Comparison of ENCODE assay signal across 8 mouse cellular contexts in the genomic region with DNA sequence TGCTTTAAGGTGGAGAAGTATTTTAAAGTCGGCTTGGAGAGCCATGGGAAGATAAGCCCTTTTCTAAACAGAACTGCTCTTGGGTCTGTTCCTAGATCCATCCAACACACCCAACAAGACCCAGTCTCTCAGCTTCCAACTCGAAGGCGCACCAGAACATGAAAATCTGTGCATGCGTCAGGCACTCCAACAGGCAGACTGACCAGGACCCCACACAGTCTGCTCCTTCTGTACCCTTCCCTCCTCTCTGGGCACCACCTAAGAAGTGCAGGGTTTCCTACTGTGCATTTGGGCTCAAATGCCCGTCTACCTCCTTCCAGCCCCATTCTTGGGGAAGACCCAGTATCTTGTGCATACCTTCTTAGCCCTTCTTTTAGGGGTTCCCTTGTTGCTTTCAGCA. TPM values are rescaled to one million over a fixed set of nuclear protein-coding genes. Genes with fewer than 3 reads are reported as not detected.
DNase-seq lines count a peak whose midpoint lies in the region; ATAC-seq and TF ChIP-seq lines count a peak whose summit lies in the region.

No protein-coding gene starts in this region.

- TF ChIP-seq CTCF in stomach, postnatal 0 days (IDR thresholded peaks at IDR 0.05; ENCODE audit: low read depth) = no peak

- H3K4me1 ChIP-seq in limb, embryonic 15.5 days = peaks cover 84% of the 10 kb centered on the region
- peaks cover 11% of the 10 kb centered on the region for H3K4me1 ChIP-seq in stomach, postnatal 0 days (replicated peaks; ENCODE audit: control insufficient read depth, insufficient read depth)

- peaks cover 30% of the 10 kb centered on the region for H3K36me3 ChIP-seq in limb, embryonic 15.5 days
- H3K36me3 ChIP-seq in stomach, postnatal 0 days (ENCODE audit: control insufficient read depth, insufficient read depth, low read length) = peaks cover 3% of the 10 kb centered on the region; the same call in 1 of the 2 replicates

- H3K27me3 ChIP-seq in limb, embryonic 15.5 days = no peaks in the 10 kb centered on the region
- no peaks in the 10 kb centered on the region for H3K27me3 ChIP-seq in stomach, postnatal 0 days (ENCODE audit: control insufficient read depth, insufficient read depth, low read length)

- H3K27ac ChIP-seq in limb, embryonic 15.5 days = peak overlapping the region; percentile 89
- H3K27ac ChIP-seq in stomach, postnatal 0 days (replicated peaks) = peak overlapping the region; percentile 69

- peak overlapping the region; percentile 64 for H3K9ac ChIP-seq in limb, embryonic 15.5 days
- H3K9ac ChIP-seq in stomach, postnatal 0 days (ENCODE audit: low read length) = peak overlapping the region; percentile 61

- DNase-seq in cerebellum, postnatal 36 days = peak; percentile 33 to 54
- DNase-seq in cerebellum, adult 11 months = no peak
- DNase-seq in right cerebral cortex, adult 2 months (ENCODE audit: low spot score in 2 of 2) = peak; percentile 22 to 35
- DNase-seq in right cerebral cortex, adult 18-20 months = no peak
- DNase-seq in stomach, postnatal 0 days (ENCODE audit: low spot score) = no peak
- DNase-seq in left cerebral cortex, adult 9 months (ENCODE audit: low spot score in 2 of 2) = no peak
- no peak for DNase-seq in testis, postnatal 10 days (ENCODE audit: low spot score)

- peak overlapping the region; percentile 63 for H3K4me3 ChIP-seq in limb, embryonic 15.5 days
- H3K4me3 ChIP-seq in stomach, postnatal 0 days (ENCODE audit: low read depth, low read length) = peak overlapping the region; percentile 47

- H3K9me3 ChIP-seq in limb, embryonic 15.5 days = no peaks in the 10 kb centered on the region
- H3K9me3 ChIP-seq in stomach, postnatal 0 days (ENCODE audit: control insufficient read depth, low read length) = no peaks in the 10 kb centered on the region

- peak overlapping the region; percentile 85 for H3K4me2 ChIP-seq in limb, embryonic 15.5 days
- H3K4me2 ChIP-seq in stomach, postnatal 0 days (replicated peaks; ENCODE audit: low read depth) = peak overlapping the region; percentile 61

- 34% methylated on average over 5 of the region's 5 CpGs for WGBS in limb, embryonic 15.5 days
- 27% methylated on average over 5 of the region's 5 CpGs for WGBS in stomach, postnatal 0 days

- no peak for TF ChIP-seq EP300 in stomach, postnatal 0 days (optimal IDR thresholded peaks at IDR 0.05)

- ATAC-seq in limb, embryonic 15.5 days (ENCODE audit: insufficient number of reproducible peaks, low FRiP score, low TSS enrichment, low read depth) = no peak
- ATAC-seq in stomach, postnatal 0 days (ENCODE audit: low FRiP score, low TSS enrichment) = no peak

RNA-seq across cellular contexts. Expression of a gene that starts 0.4 kb away (rescaled TPM):
- 28.9 and 58.2 TPM in 2 replicates for polyA plus RNA-seq in limb, embryonic 15.5 days (2015; fragmentation: Nextera tagmentation; extraction: Ambion mirVana)
- polyA plus RNA-seq in stomach, postnatal 0 days (2015; fragmentation: Nextera tagmentation; extraction: Ambion mirVana) = 12.0 and 27.5 TPM in 2 replicates

RNA-seq across cellular contexts. Expression of a gene that starts 0.5 kb away (rescaled TPM):
- 16.5 and 17.5 TPM in 2 replicates for polyA plus RNA-seq in limb, embryonic 15.5 days (2015; fragmentation: Nextera tagmentation; extraction: Ambion mirVana)
- polyA plus RNA-seq in stomach, postnatal 0 days (2015; fragmentation: Nextera tagmentation; extraction: Ambion mirVana) = 1.7 and 2.9 TPM in 2 replicates

RNA-seq across cellular contexts. Expression of a gene that starts 3.3 kb away (rescaled TPM):
- polyA plus RNA-seq in limb, embryonic 15.5 days (2015; fragmentation: Nextera tagmentation; extraction: Ambion mirVana) = 46.7 and 85.6 TPM in 2 replicates
- polyA plus RNA-seq in stomach, postnatal 0 days (2015; fragmentation: Nextera tagmentation; extraction: Ambion mirVana) = 8.7 and 25.1 TPM in 2 replicates

RNA-seq across cellular contexts. Expression of a gene that starts 4.2 kb away (rescaled TPM):
- 0.63 and 1.8 TPM in 2 replicates for polyA plus RNA-seq in limb, embryonic 15.5 days (2015; fragmentation: Nextera tagmentation; extraction: Ambion mirVana)
- 0.42 TPM in 1 of 2 replicates, not detected in the other for polyA plus RNA-seq in stomach, postnatal 0 days (2015; fragmentation: Nextera tagmentation; extraction: Ambion mirVana)

RNA-seq across cellular contexts. Expression of a gene that starts 6.1 kb away (rescaled TPM):
- 13.1 and 17.0 TPM in 2 replicates for polyA plus RNA-seq in limb, embryonic 15.5 days (2015; fragmentation: Nextera tagmentation; extraction: Ambion mirVana)
- polyA plus RNA-seq in stomach, postnatal 0 days (2015; fragmentation: Nextera tagmentation; extraction: Ambion mirVana) = 49.5 and 50.0 TPM in 2 replicates

Comparison
In these comparisons a context has a peak if more than half of its experiments do, and no peak if none do; other contexts are left out.
1. DNase-seq: peak in cerebellum, postnatal 36 days (2 of 2) and right cerebral cortex, adult 2 months (2 of 2); none in cerebellum, adult 11 months (single experiment), right cerebral cortex, adult 18-20 months (single experiment), stomach, postnatal 0 days (single experiment), left cerebral cortex, adult 9 months (0 of 2) and testis, postnatal 10 days (single experiment).